Mouse (Mus musculus): ENCODE measurements around the gene Spcs3. TPM values are rescaled to one million over a fixed set of nuclear protein-coding genes. Genes with fewer than 3 reads are reported as not detected.
A peak's percentile ranks its signal among the peaks of the same experiment; 100 is the strongest.

Spcs3 gene
- total RNA-seq, 2 experiments from 2014 or later = 38.7 to 40.3 TPM

- intact Hi-C loops (cut with DNase I) = loop anchor here (5.0 kb wide), 1 partner anchor 153 kb away; no protein-coding TSS in a partner anchor
Measured at GRCm38 (mm10) chr8:54508814-54509213, 21.0 kb downstream of the Spcs3 start.

GRCm38 (mm10) chr8:54508096-54508456 lies 21.7 kb downstream of the Spcs3 start:
- intact Hi-C loops (cut with DNase I) = loop anchor here (5.0 kb wide), 1 partner anchor 154 kb away; no protein-coding TSS in a partner anchor
- no peak for DNase-seq

More at GRCm38 (mm10) chr8:54508814-54509213, 21.0 kb downstream of the Spcs3 start:
- DNase-seq = no peak

- peak; percentile 77 for DNase-seq
- intact Hi-C loops (cut with DNase I) = loop anchor here (5.0 kb wide), 1 partner anchor 155 kb away; no protein-coding TSS in a partner anchor
Measured at GRCm38 (mm10) chr8:54507428-54508095, 22.2 kb downstream of the Spcs3 start.

- DNase-seq = no peak
- intact Hi-C loops (cut with DNase I) = loop anchor here (5.0 kb wide), 1 partner anchor 157 kb away; no protein-coding TSS in a partner anchor
Measured at GRCm38 (mm10) chr8:54505060-54505459, 24.7 kb downstream of the Spcs3 start.

GRCm38 (mm10) chr8:54503104-54503503 lies 26.7 kb downstream of the Spcs3 start:
- intact Hi-C loops (cut with DNase I) = no loop called here
- no peak for DNase-seq

- no peak for DNase-seq
- intact Hi-C loops (cut with DNase I) = loop anchor here (5.0 to 10.0 kb wide), 2 partner anchors 622 to 799 kb away; no protein-coding TSS in a partner anchor
Measured at GRCm38 (mm10) chr8:54493915-54494314, 35.9 kb downstream of the Spcs3 start.

- DNase-seq = peak; percentile 43
- intact Hi-C loops (cut with DNase I) = loop anchor here (5.0 to 10.0 kb wide), 2 partner anchors 621 to 798 kb away; no protein-coding TSS in a partner anchor
Measured at GRCm38 (mm10) chr8:54493110-54493509, 36.7 kb downstream of the Spcs3 start.

- intact Hi-C loops (cut with DNase I) = loop anchor here (2.0 to 10.0 kb wide), 3 partner anchors 415 to 797 kb away; partner anchors contain the start of gene Vegfc
Measured at GRCm38 (mm10) chr8:54491934-54492333, 37.9 kb downstream of the Spcs3 start.

GRCm38 (mm10) chr8:54491057-54491690 lies 38.6 kb downstream of the Spcs3 start:
- intact Hi-C loops (cut with DNase I) = loop anchor here (2.0 to 10.0 kb wide), 3 partner anchors 414 to 796 kb away; partner anchors contain the start of gene Vegfc
- DNase-seq = peak; percentile 31

More at GRCm38 (mm10) chr8:54491934-54492333, 37.9 kb downstream of the Spcs3 start:
- DNase-seq = no peak

GRCm38 (mm10) chr8:54488437-54488836 lies 41.4 kb downstream of the Spcs3 start:
- intact Hi-C loops (cut with DNase I) = no loop called here
- DNase-seq = no peak

- intact Hi-C loops (cut with DNase I) = no loop called here
- DNase-seq = no peak
Measured at GRCm38 (mm10) chr8:54486555-54487273, 43.1 kb downstream of the Spcs3 start.

Other genes with a start within 250 kb of the Spcs3 start
- gene Asb5, start 418 bp downstream of the Spcs3 start, total RNA-seq (2021) = 1 to 10 TPM in 1 of 2 experiments, under 1 TPM in 1; 0.86 to 1.2 TPM
- gene Spata4, start 70.8 kb upstream of the Spcs3 start, total RNA-seq (2021) = not detected

Data from left cerebral cortex, postnatal 4 days (tissue).